Mouse (Mus musculus): Measurements from ENCODE around the gene Sncg.

GRCm38 (mm10) chr14:34402871-34403270 is 28.3 kb upstream of the Sncg start:
- TF ChIP-seq CTCF (IDR thresholded peaks at IDR 0.05; ENCODE audit: low read depth) (no peak), EP300 (IDR thresholded peaks at IDR 0.05; ENCODE audit: low read depth) (no peak)

Measured in heart, postnatal 0 days (tissue).